Mouse (Mus musculus) liver, postnatal 0 days (tissue): ENCODE data around the gene Gm28047.

Experiments used
- CTCF ChIP-seq: sonication (generic); IDR thresholded peaks from 2 replicates; pipeline ENCODE4 v1.5.1; 2016; ENCODE audit warnings: antibody characterized with exemption, low read depth
- EP300 ChIP-seq: IDR thresholded peaks from 2 replicates; pipeline ENCODE4 v1.6.1; 2016; ENCODE audit warnings: antibody characterized with exemption, low read depth, mild to moderate bottlenecking

- TF ChIP-seq CTCF, result no peak
- TF ChIP-seq EP300, result no peak; the same call in 1 of the 2 replicates
Measured at GRCm38 (mm10) chr15:102517976-102518858, 106.7 kb downstream of the Gm28047 start, which contains the start of gene Tarbp2.
